Mouse (Mus musculus) hindbrain, embryonic 11.5 days (tissue): ENCODE measurements around the gene Pofut2. TPM values are rescaled to one million over a fixed set of nuclear protein-coding genes. Genes with fewer than 3 reads are reported as not detected.

Experiments used
- ATAC-seq: fragments of 200-750 bp; cut with Nextera tagmentation; 2 replicates; pipeline ENCODE4 v1.8.0; 2017; ENCODE audit warnings: mild to moderate bottlenecking, moderate TSS enrichment, moderate library complexity; ENCODE audit not compliant: low FRiP score
- DNase-seq: peaks from one replicate; pipeline ENCODE4 v3.0.0-alpha.2; 2015; ENCODE audit warnings: low spot score
- H3K27ac ChIP-seq: fragments of 300-500 bp; sonication (generic); 2 replicates; pipeline ENCODE4 v1.5.1; 2014; ENCODE audit warnings: mild to moderate bottlenecking, low read depth, low read length
- H3K27me3 ChIP-seq: fragments of 300-500 bp; sonication (generic); 2 replicates; pipeline ENCODE4 v1.6.1; 2014; ENCODE audit warnings: mild to moderate bottlenecking, low read length, moderate library complexity, mixed read lengths; ENCODE audit not compliant: control insufficient read depth, insufficient read depth
- H3K36me3 ChIP-seq: fragments of 300-500 bp; sonication (generic); 2 replicates; pipeline ENCODE4 v1.6.1; 2014; ENCODE audit warnings: mild to moderate bottlenecking, low read length, moderate library complexity, mixed read lengths; ENCODE audit not compliant: control insufficient read depth, insufficient read depth
- H3K4me1 ChIP-seq: fragments of 300-500 bp; sonication (generic); replicated peaks from 2 replicates; pipeline ENCODE4 v1.6.1; 2014; ENCODE audit warnings: low read length, mixed read lengths; ENCODE audit not compliant: control insufficient read depth, insufficient read depth
- H3K4me2 ChIP-seq: fragments of 300-500 bp; sonication (generic); replicated peaks from 2 replicates; pipeline ENCODE4 v1.6.1; 2014; ENCODE audit warnings: mild to moderate bottlenecking, low read depth, low read length
- H3K4me3 ChIP-seq: fragments of 300-500 bp; sonication (generic); 2 replicates; pipeline ENCODE4 v1.5.1; 2014; ENCODE audit warnings: low read depth, low read length
- H3K9ac ChIP-seq: fragments of 300-500 bp; sonication (generic); 2 replicates; pipeline ENCODE4 v1.6.1; 2014; ENCODE audit warnings: low read depth, low read length
- H3K9me3 ChIP-seq: fragments of 300-500 bp; sonication (generic); 2 replicates; pipeline ENCODE4 v1.6.1; 2016; ENCODE audit warnings: low read length; ENCODE audit not compliant: control insufficient read depth
- WGBS: fragments of 180-500 bp; shearing (Covaris S2); extraction: QIAGEN DNeasy Blood & Tissue Kit; methylation state at CpG from one replicate; pipeline ENCODE4 v1.1.7; 2014; 5-methylcytosine and 5-hydroxymethylcytosine counted together
- polyA plus RNA-seq: library from polyadenylated mRNA; unstranded; fragments of >200 nt; fragmentation: Nextera tagmentation; extraction: Ambion mirVana; gene quantifications from 2 replicates; pipeline ENCODE4 v1.2.1, GENCODE M21; 2014

Gene Pofut2
- polyA plus RNA-seq, 1 experiment from 2014 or later, result 72.6 TPM

GRCm38 (mm10) chr10:77237795-77238580 is 21.0 kb upstream of the Pofut2 start:
- DNase-seq (no peak), ATAC-seq (no peak)
- Histone ChIP-seq H3K27me3 (no peaks in the 10 kb centered on the region), H3K4me2 (no peak overlapping the region), H3K27ac (no peak overlapping the region), H3K9ac (no peak overlapping the region), H3K9me3 (no peaks in the 10 kb centered on the region), H3K36me3 (no peaks in the 10 kb centered on the region), H3K4me1 (no peaks in the 10 kb centered on the region), H3K4me3 (no peak overlapping the region)
- 71% methylated on average over 16 of the region's 16 CpGs for WGBS

DNA sequence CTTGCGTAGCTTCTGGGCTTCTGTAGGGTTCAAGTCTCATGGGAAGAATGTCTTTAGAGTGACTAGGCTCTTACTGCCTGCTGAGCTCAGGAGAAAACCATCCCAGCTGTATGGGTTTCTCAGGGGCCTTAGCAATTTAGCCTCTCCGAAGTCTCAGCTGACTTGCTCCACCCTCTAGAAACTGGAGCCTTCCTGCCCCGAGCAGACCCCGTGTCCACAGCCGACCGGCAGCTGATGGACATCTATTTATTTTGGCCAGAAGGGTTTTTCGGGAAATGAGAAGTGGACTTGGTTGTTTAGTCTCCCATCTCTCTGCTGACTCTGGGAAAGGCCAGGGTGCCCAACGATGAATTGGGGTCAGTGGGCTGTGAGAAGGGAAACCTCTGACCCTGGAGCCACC is 18.3 kb upstream of the Pofut2 start:
- WGBS, result 77% methylated on average over 8 of the region's 8 CpGs
- Histone ChIP-seq H3K4me2 (no peak overlapping the region), H3K27me3 (no peaks in the 10 kb centered on the region), H3K4me3 (no peak overlapping the region), H3K27ac (no peak overlapping the region), H3K36me3 (no peaks in the 10 kb centered on the region), H3K4me1 (no peaks in the 10 kb centered on the region), H3K9ac (no peak overlapping the region), H3K9me3 (no peaks in the 10 kb centered on the region)
- DNase-seq (no peak), ATAC-seq (no peak)

DNA sequence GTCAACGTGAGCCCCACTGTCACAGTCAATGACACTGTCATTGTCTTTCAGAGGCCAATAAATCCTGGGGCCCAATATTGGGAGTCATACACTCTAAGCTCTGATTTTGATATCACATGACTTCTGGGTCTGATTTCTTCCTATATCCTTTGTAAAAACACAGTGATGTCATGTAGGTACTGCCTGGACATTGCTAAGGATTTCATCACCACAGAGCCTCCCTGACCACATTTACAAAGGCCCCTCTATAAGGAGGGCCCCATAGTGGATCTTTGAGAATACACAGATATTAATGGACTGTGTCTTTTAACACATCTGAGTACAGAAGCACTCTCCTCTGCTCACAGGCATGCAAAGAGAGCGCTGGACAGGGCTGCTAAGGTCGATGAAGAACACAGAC is 16.6 kb upstream of the Pofut2 start:
- no peak for DNase-seq
- Histone ChIP-seq H3K36me3 (no peaks in the 10 kb centered on the region), H3K4me1 (no peaks in the 10 kb centered on the region), H3K9me3 (no peaks in the 10 kb centered on the region), H3K27ac (no peak overlapping the region), H3K4me2 (no peak overlapping the region), H3K27me3 (no peaks in the 10 kb centered on the region), H3K9ac (no peak overlapping the region), H3K4me3 (no peak overlapping the region)
- WGBS, result 83% methylated on average over 3 of the region's 3 CpGs
- no peak for ATAC-seq

GRCm38 (mm10) chr10:77242871-77243270 is 16.1 kb upstream of the Pofut2 start:
- no peak overlapping the region for H3K9ac ChIP-seq
- no peak overlapping the region for H3K4me2 ChIP-seq
- no peak for ATAC-seq
- DNase-seq, result no peak
- 92% methylated on average over 14 of the region's 14 CpGs for WGBS
- H3K9me3 ChIP-seq, result no peaks in the 10 kb centered on the region
- no peak overlapping the region for H3K4me3 ChIP-seq
- H3K27me3 ChIP-seq, result no peaks in the 10 kb centered on the region
- no peaks in the 10 kb centered on the region for H3K36me3 ChIP-seq
- H3K4me1 ChIP-seq, result no peaks in the 10 kb centered on the region
- no peak overlapping the region for H3K27ac ChIP-seq

DNA sequence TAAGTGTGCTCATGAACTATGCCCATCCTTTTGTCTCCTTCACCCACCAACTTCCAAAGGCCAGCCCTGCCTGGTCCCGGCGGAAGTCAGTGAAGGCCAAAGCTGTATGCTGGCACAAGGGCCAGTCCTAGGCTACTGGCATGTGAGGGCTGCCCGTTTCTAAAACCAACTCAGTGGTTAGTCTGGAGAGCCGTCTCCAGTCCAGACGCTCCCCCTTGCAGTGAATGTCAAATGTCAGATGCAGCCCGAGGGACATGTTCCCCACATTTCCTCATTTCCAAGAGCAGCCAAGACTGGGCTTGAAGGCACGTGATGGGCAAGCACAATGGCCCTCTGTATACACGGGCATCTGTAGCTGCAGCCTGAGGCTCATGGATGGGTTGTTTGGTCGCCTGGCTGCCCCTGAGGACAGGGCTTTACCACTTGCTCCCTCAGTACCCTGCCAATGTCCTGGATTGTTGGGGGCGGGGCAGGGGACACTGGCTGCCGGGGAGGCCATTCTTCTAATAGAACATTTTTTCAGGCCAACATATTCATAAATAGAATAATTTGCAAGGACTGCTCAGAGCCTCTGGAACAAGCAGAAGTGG is 15.4 kb upstream of the Pofut2 start:
- no peak overlapping the region for H3K4me3 ChIP-seq
- H3K36me3 ChIP-seq, result no peaks in the 10 kb centered on the region
- no peak overlapping the region for H3K9ac ChIP-seq
- no peaks in the 10 kb centered on the region for H3K27me3 ChIP-seq
- DNase-seq (no peak), ATAC-seq (no peak)
- no peaks in the 10 kb centered on the region for H3K9me3 ChIP-seq
- H3K4me2 ChIP-seq, result no peak overlapping the region
- 68% methylated on average over 11 of the region's 11 CpGs for WGBS
- H3K27ac ChIP-seq, result no peak overlapping the region
- no peaks in the 10 kb centered on the region for H3K4me1 ChIP-seq

DNA sequence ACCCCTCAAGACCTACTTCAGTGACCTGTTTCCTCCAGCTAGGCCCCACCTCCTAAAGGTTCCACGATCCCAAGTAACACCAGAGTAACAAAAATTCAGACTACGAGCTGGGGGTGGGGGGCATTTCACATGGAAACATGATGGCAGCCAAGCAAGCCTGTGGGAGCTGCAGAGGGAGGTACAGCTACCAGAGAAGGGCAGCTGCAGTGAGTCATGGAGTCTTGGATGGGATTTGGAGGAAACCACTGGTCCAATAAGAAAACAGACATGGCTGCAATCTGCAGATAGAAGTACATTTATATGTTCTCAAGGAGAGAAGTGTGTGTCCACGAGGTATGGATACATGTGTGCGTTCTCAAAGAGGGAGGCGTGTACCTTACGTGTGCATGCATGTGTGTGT is 14.2 kb upstream of the Pofut2 start:
- 89% methylated on average over 6 of the region's 6 CpGs for WGBS
- Histone ChIP-seq H3K4me1 (no peaks in the 10 kb centered on the region), H3K27me3 (no peaks in the 10 kb centered on the region), H3K9me3 (no peaks in the 10 kb centered on the region), H3K4me2 (no peak overlapping the region), H3K4me3 (no peak overlapping the region), H3K27ac (no peak overlapping the region), H3K36me3 (no peaks in the 10 kb centered on the region), H3K9ac (no peak overlapping the region)
- DNase-seq (no peak), ATAC-seq (no peak)

DNA sequence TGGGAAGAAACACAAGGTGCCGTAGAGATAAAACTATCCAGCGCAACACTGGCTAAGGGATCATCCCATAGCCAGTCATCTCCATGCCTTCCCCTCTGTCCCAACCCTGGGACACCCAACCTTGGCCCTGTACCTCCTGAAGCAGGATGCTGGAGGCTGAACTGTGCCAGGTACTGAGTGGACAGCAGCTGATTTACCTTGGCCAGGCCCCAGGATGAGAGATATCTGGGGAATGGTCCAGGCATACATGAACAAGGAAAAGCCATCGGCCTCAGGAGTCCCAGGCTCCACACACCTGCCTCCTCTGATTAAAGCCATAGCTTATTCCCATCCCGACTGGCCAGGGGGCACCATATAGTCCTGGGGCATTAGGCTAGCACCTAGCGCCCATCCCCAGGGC is 12.0 kb upstream of the Pofut2 start:
- no peak overlapping the region for H3K4me3 ChIP-seq
- no peaks in the 10 kb centered on the region; the same call in 1 of the 2 replicates for H3K4me1 ChIP-seq
- WGBS, result 86% methylated on average over 5 of the region's 5 CpGs

DNA sequence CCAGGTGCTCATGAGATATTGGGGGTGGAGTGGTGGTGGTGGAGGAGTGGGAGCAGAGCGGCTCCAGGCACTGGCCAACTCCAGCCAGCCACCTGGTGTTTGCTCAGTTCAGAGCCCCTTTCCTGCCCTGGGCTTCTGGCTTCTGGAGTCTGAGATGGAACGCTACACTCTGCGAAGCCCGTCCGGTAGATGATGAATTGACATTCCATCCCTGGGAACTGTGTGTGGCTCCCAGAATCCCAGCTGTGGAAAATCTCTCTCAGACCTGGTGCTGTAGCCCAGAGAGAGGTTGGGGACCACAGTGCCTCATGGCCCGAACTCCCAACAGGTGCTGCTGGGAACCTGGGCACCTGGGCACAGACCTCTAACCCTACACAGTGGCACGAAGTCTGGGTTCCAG is 11.3 kb upstream of the Pofut2 start:
- H3K27me3 ChIP-seq, result no peaks in the 10 kb centered on the region
- DNase-seq, result no peak
- no peak overlapping the region for H3K27ac ChIP-seq
- no peak overlapping the region for H3K4me3 ChIP-seq
- 70% methylated on average over 7 of the region's 7 CpGs for WGBS
- no peak for ATAC-seq
- no peak overlapping the region for H3K9ac ChIP-seq
- no peak overlapping the region for H3K4me2 ChIP-seq
- H3K4me1 ChIP-seq, result no peaks in the 10 kb centered on the region; the same call in 1 of the 2 replicates
- no peaks in the 10 kb centered on the region for H3K9me3 ChIP-seq
- no peaks in the 10 kb centered on the region for H3K36me3 ChIP-seq

More for the DNA sequence above, 12.0 kb upstream of the Pofut2 start:
- Histone ChIP-seq H3K27me3 (no peaks in the 10 kb centered on the region), H3K9me3 (no peaks in the 10 kb centered on the region), H3K9ac (no peak overlapping the region), H3K36me3 (no peaks in the 10 kb centered on the region), H3K27ac (no peak overlapping the region), H3K4me2 (no peak overlapping the region)
- ATAC-seq, result no peak
- DNase-seq, result no peak

DNA sequence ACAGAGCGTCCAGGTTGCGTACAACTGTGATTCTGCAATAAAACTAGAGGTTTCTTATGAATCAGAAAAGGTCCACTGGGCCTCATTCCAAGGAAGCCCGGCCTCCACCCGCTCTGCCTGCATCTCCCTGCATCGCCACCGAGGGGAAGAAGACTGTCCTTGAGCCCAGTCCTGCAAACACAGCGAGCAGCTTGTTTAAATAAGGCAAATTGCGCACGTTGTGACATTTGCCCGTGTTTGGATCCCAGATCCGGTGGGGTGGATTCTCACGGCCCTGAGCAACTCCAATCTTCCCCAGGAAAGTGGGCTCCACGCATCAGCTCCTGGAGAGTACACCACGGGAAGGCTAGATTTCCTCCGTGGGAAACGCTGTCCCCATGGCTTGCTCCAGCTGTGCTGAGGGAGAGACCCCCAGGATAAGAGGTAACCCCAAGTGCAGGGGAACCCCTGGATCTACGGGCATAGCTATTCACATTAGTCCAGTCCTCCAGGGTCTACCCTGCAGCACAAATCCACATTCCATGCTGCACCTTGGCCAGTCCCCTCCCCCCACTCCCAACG is 7.7 kb upstream of the Pofut2 start:
- 67% methylated on average over 18 of the region's 18 CpGs for WGBS
- Histone ChIP-seq H3K4me2 (no peak overlapping the region), H3K4me3 (no peak overlapping the region), H3K4me1 (no peaks in the 10 kb centered on the region; the same call in 1 of the 2 replicates), H3K27ac (no peak overlapping the region), H3K9me3 (no peaks in the 10 kb centered on the region), H3K36me3 (no peaks in the 10 kb centered on the region), H3K27me3 (no peaks in the 10 kb centered on the region), H3K9ac (no peak overlapping the region)
- ATAC-seq (no peak), DNase-seq (no peak)
